Mouse (Mus musculus): ENCODE measurements around the gene Sirpb1c.

GRCm38 (mm10) chr3:15847332-15848047, 838 bp downstream of the Sirpb1c start:
- TF ChIP-seq CTCF (IDR thresholded peaks at IDR 0.05; ENCODE audit: low read depth) (no peak), EP300 (IDR thresholded peaks at IDR 0.05; ENCODE audit: low read depth) (no peak)

Measured in liver, postnatal 0 days (tissue).